Mouse (Mus musculus): Measurements from ENCODE around the gene P3h2. TPM values are rescaled to one million over a fixed set of nuclear protein-coding genes. Genes with fewer than 3 reads are reported as not detected.

The P3h2 gene
- polyA plus RNA-seq, 1 experiment from 2014 or later, result 2.9 TPM

DNA sequence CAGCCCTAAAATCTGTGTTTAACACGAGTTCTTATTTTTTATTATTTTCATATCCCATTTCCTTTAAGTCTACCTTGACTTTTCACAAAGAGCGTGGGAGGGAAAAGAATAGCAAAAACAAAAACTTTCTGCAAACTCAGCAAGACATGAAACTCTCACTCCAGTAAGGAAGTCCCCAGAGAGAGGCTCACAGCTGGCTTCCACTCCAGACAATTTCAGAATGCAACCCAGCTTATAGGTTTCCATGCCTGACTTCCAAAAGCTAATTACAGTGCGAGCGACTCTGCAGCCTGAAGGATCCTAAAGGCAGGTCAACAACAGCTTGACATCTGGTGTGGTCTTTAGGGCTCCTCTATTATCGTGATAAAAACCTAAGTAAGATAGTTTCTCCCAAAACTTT is 70.5 kb downstream of the P3h2 start:
- Histone ChIP-seq H3K4me1 (replicated peaks; ENCODE audit: control insufficient read depth, insufficient read depth, low read length) (no peaks in the 10 kb centered on the region), H3K36me3 (ENCODE audit: control insufficient read depth, insufficient read depth, low read length) (no peaks in the 10 kb centered on the region), H3K27me3 (replicated peaks; ENCODE audit: control insufficient read depth, insufficient read depth, low read length) (no peaks in the 10 kb centered on the region), H3K9me3 (ENCODE audit: control insufficient read depth, low read length) (no peaks in the 10 kb centered on the region), H3K27ac (ENCODE audit: low read depth, low read length) (no peak overlapping the region), H3K9ac (ENCODE audit: low read depth, low read length) (no peak overlapping the region), H3K4me3 (ENCODE audit: low read depth, low read length) (no peak overlapping the region), H3K4me2 (no peak overlapping the region)
- no peak for DNase-seq (ENCODE audit: low spot score)
- no peak for ATAC-seq (replicated peaks; ENCODE audit: low FRiP score)
- 72% methylated on average over 5 of the region's 5 CpGs for WGBS

GRCm38 (mm10) chr16:26029424-26030012 is 76.1 kb downstream of the P3h2 start:
- H3K4me1 ChIP-seq (replicated peaks; ENCODE audit: control insufficient read depth, insufficient read depth, low read length), result no peaks in the 10 kb centered on the region
- H3K4me2 ChIP-seq, result no peak overlapping the region
- no peak overlapping the region for H3K4me3 ChIP-seq (ENCODE audit: low read depth, low read length)
- no peak overlapping the region for H3K27ac ChIP-seq (ENCODE audit: low read depth, low read length)
- H3K9me3 ChIP-seq (ENCODE audit: control insufficient read depth, low read length), result no peaks in the 10 kb centered on the region
- H3K27me3 ChIP-seq (replicated peaks; ENCODE audit: control insufficient read depth, insufficient read depth, low read length), result no peaks in the 10 kb centered on the region
- WGBS, result 69% methylated on average over 2 of the region's 2 CpGs
- DNase-seq (ENCODE audit: low spot score) (no peak), ATAC-seq (replicated peaks; ENCODE audit: low FRiP score) (no peak)
- H3K9ac ChIP-seq (ENCODE audit: low read depth, low read length), result no peak overlapping the region
- no peaks in the 10 kb centered on the region for H3K36me3 ChIP-seq (ENCODE audit: control insufficient read depth, insufficient read depth, low read length)

- H3K27me3 ChIP-seq (replicated peaks; ENCODE audit: control insufficient read depth, insufficient read depth, low read length), result no peaks in the 10 kb centered on the region
- DNase-seq (ENCODE audit: low spot score), result no peak
- H3K27ac ChIP-seq (ENCODE audit: low read depth, low read length), result no peak overlapping the region
- no peaks in the 10 kb centered on the region for H3K9me3 ChIP-seq (ENCODE audit: control insufficient read depth, low read length)
- WGBS, result 79% methylated on average over 3 of the region's 3 CpGs
- ATAC-seq (replicated peaks; ENCODE audit: low FRiP score), result no peak
- H3K36me3 ChIP-seq (ENCODE audit: control insufficient read depth, insufficient read depth, low read length), result no peaks in the 10 kb centered on the region
- no peak overlapping the region for H3K4me3 ChIP-seq (ENCODE audit: low read depth, low read length)
- no peak overlapping the region for H3K4me2 ChIP-seq
- H3K4me1 ChIP-seq (replicated peaks; ENCODE audit: control insufficient read depth, insufficient read depth, low read length), result no peaks in the 10 kb centered on the region
- H3K9ac ChIP-seq (ENCODE audit: low read depth, low read length), result no peak overlapping the region
Measured at GRCm38 (mm10) chr16:26026416-26026815, 79.2 kb downstream of the P3h2 start.

DNA sequence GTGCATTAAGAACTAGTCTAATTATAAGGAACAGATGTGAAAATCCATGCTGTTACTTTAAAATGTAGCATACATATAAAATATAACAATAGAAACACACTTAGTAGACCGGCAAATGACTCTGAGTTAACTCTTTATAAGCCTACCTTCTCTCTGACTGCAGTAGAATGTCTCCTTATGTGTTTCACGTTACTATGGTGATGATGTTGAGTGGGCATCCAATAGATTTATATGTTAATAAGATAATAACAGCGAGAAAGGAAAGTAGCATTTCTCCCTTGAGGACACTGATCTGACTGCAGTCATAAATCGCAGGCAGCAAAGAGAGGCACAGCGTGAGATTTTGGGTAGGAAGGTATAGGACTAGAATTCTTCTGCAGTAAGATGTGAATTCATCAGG is 81.0 kb downstream of the P3h2 start:
- no peaks in the 10 kb centered on the region for H3K9me3 ChIP-seq (ENCODE audit: control insufficient read depth, low read length)
- H3K4me3 ChIP-seq (ENCODE audit: low read depth, low read length), result no peak overlapping the region
- no peaks in the 10 kb centered on the region for H3K27me3 ChIP-seq (replicated peaks; ENCODE audit: control insufficient read depth, insufficient read depth, low read length)
- no peak for DNase-seq (ENCODE audit: low spot score)
- no peak overlapping the region for H3K27ac ChIP-seq (ENCODE audit: low read depth, low read length)
- no peak for ATAC-seq (replicated peaks; ENCODE audit: low FRiP score)
- H3K4me1 ChIP-seq (replicated peaks; ENCODE audit: control insufficient read depth, insufficient read depth, low read length), result no peaks in the 10 kb centered on the region
- H3K4me2 ChIP-seq, result no peak overlapping the region
- 81% methylated on average over 5 of the region's 5 CpGs for WGBS
- H3K9ac ChIP-seq (ENCODE audit: low read depth, low read length), result no peak overlapping the region
- no peaks in the 10 kb centered on the region for H3K36me3 ChIP-seq (ENCODE audit: control insufficient read depth, insufficient read depth, low read length)

GRCm38 (mm10) chr16:26023352-26023751 is 82.2 kb downstream of the P3h2 start:
- DNase-seq (ENCODE audit: low spot score), result no peak
- no peak for ATAC-seq (replicated peaks; ENCODE audit: low FRiP score)
- H3K36me3 ChIP-seq (ENCODE audit: control insufficient read depth, insufficient read depth, low read length), result no peaks in the 10 kb centered on the region
- no peak overlapping the region for H3K4me2 ChIP-seq
- H3K9ac ChIP-seq (ENCODE audit: low read depth, low read length), result no peak overlapping the region
- no peaks in the 10 kb centered on the region for H3K27me3 ChIP-seq (replicated peaks; ENCODE audit: control insufficient read depth, insufficient read depth, low read length)
- H3K4me3 ChIP-seq (ENCODE audit: low read depth, low read length), result no peak overlapping the region
- WGBS, result 73% methylated on average over 4 of the region's 4 CpGs
- no peaks in the 10 kb centered on the region for H3K9me3 ChIP-seq (ENCODE audit: control insufficient read depth, low read length)
- H3K27ac ChIP-seq (ENCODE audit: low read depth, low read length), result no peak overlapping the region
- H3K4me1 ChIP-seq (replicated peaks; ENCODE audit: control insufficient read depth, insufficient read depth, low read length), result no peaks in the 10 kb centered on the region

DNA sequence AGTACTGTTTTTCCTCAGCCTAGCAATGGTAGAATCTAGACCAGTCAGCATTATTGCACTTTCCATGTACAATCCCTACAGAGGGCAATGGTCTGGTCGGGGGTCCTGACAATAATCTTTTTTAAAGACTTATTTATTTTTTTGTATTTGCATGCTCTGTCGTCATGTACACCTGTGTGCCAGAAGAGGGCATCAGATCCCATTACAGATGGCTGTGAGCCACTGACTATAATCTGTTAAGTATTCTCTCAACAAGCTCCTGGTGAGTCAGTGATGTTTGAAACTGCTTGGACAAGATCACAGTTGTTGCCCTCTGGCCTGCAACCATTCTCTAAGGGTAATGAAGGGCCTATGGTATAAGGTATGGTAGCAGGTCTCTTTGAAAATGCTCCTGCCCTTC is 83.8 kb downstream of the P3h2 start:
- ATAC-seq (replicated peaks; ENCODE audit: low FRiP score) (no peak), DNase-seq (ENCODE audit: low spot score) (no peak)
- Histone ChIP-seq H3K27ac (ENCODE audit: low read depth, low read length) (no peak overlapping the region), H3K4me2 (no peak overlapping the region), H3K9ac (ENCODE audit: low read depth, low read length) (no peak overlapping the region), H3K36me3 (ENCODE audit: control insufficient read depth, insufficient read depth, low read length) (no peaks in the 10 kb centered on the region), H3K4me3 (ENCODE audit: low read depth, low read length) (no peak overlapping the region), H3K27me3 (replicated peaks; ENCODE audit: control insufficient read depth, insufficient read depth, low read length) (no peaks in the 10 kb centered on the region), H3K9me3 (ENCODE audit: control insufficient read depth, low read length) (no peaks in the 10 kb centered on the region), H3K4me1 (replicated peaks; ENCODE audit: control insufficient read depth, insufficient read depth, low read length) (no peaks in the 10 kb centered on the region)
- WGBS, result 47% methylated on average over 2 of the region's 2 CpGs

- no peaks in the 10 kb centered on the region for H3K4me1 ChIP-seq (replicated peaks; ENCODE audit: control insufficient read depth, insufficient read depth, low read length)
- no peak overlapping the region for H3K9ac ChIP-seq (ENCODE audit: low read depth, low read length)
- no peak overlapping the region for H3K4me3 ChIP-seq (ENCODE audit: low read depth, low read length)
- no peaks in the 10 kb centered on the region for H3K9me3 ChIP-seq (ENCODE audit: control insufficient read depth, low read length)
- H3K36me3 ChIP-seq (ENCODE audit: control insufficient read depth, insufficient read depth, low read length), result no peaks in the 10 kb centered on the region
- ATAC-seq (replicated peaks; ENCODE audit: low FRiP score), result no peak
- no peaks in the 10 kb centered on the region for H3K27me3 ChIP-seq (replicated peaks; ENCODE audit: control insufficient read depth, insufficient read depth, low read length)
- 85% methylated on average over 3 of the region's 3 CpGs for WGBS
- no peak overlapping the region for H3K27ac ChIP-seq (ENCODE audit: low read depth, low read length)
- H3K4me2 ChIP-seq, result no peak overlapping the region
- no peak for DNase-seq (ENCODE audit: low spot score)
Measured at GRCm38 (mm10) chr16:26005811-26006210, 99.8 kb downstream of the P3h2 start.

GRCm38 (mm10) chr16:26003261-26003660 is 102.3 kb downstream of the P3h2 start:
- Histone ChIP-seq H3K36me3 (ENCODE audit: control insufficient read depth, insufficient read depth, low read length) (no peaks in the 10 kb centered on the region), H3K4me1 (replicated peaks; ENCODE audit: control insufficient read depth, insufficient read depth, low read length) (no peaks in the 10 kb centered on the region), H3K4me3 (ENCODE audit: low read depth, low read length) (no peak overlapping the region), H3K27ac (ENCODE audit: low read depth, low read length) (no peak overlapping the region), H3K27me3 (replicated peaks; ENCODE audit: control insufficient read depth, insufficient read depth, low read length) (no peaks in the 10 kb centered on the region), H3K4me2 (no peak overlapping the region), H3K9ac (ENCODE audit: low read depth, low read length) (no peak overlapping the region), H3K9me3 (ENCODE audit: control insufficient read depth, low read length) (no peaks in the 10 kb centered on the region)
- ATAC-seq (replicated peaks; ENCODE audit: low FRiP score) (no peak), DNase-seq (ENCODE audit: low spot score) (no peak)
- WGBS, result 80% methylated on average over 4 of the region's 4 CpGs

- 88% methylated on average over 9 of the region's 9 CpGs for WGBS
- Histone ChIP-seq H3K27me3 (replicated peaks; ENCODE audit: control insufficient read depth, insufficient read depth, low read length) (no peaks in the 10 kb centered on the region), H3K4me3 (ENCODE audit: low read depth, low read length) (no peak overlapping the region), H3K36me3 (ENCODE audit: control insufficient read depth, insufficient read depth, low read length) (no peaks in the 10 kb centered on the region), H3K27ac (ENCODE audit: low read depth, low read length) (no peak overlapping the region), H3K9ac (ENCODE audit: low read depth, low read length) (no peak overlapping the region), H3K4me1 (replicated peaks; ENCODE audit: control insufficient read depth, insufficient read depth, low read length) (no peaks in the 10 kb centered on the region), H3K9me3 (ENCODE audit: control insufficient read depth, low read length) (no peaks in the 10 kb centered on the region), H3K4me2 (no peak overlapping the region)
- ATAC-seq (replicated peaks; ENCODE audit: low FRiP score), result no peak
- no peak for DNase-seq (ENCODE audit: low spot score)
Measured at GRCm38 (mm10) chr16:26002848-26003247, 102.7 kb downstream of the P3h2 start.
